Mouse (Mus musculus) cerebellum, adult (tissue): ENCODE measurements around the gene Ghrl.
"Not testable (repeated sequence)": the region's sequence is repeated elsewhere in the genome, so short reads cannot be mapped to it uniquely, and the experiment has no call there.

Experiments used
- ATAC-seq: cut with Nextera tagmentation; 2 replicates; pipeline ENCODE4 v1.9.2; 2017; ENCODE audit warnings: mild to moderate bottlenecking, moderate library complexity, mixed read lengths; ENCODE audit not compliant: insufficient number of reproducible peaks, low FRiP score, low TSS enrichment

The Ghrl gene

DNA sequence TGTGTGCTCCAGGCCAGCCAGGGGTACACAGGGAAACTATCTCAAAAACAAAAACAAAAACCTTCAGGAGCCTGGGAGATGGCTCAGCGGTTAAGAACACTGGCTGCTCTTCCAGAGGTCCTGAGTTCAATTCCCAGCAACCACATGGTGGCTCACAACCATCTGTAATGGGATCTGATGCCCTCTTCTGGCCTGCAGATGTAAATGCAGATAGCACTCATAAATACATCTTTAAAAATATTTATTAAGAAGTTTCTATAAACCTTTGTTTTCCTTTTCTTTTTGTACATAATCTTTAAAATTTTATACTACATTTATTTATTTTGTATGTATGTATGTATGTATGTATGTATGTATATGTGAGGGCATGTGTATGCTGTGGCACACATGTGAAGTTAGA is 47.7 kb downstream of the Ghrl start:
- ATAC-seq: not testable (repeated sequence)

DNA sequence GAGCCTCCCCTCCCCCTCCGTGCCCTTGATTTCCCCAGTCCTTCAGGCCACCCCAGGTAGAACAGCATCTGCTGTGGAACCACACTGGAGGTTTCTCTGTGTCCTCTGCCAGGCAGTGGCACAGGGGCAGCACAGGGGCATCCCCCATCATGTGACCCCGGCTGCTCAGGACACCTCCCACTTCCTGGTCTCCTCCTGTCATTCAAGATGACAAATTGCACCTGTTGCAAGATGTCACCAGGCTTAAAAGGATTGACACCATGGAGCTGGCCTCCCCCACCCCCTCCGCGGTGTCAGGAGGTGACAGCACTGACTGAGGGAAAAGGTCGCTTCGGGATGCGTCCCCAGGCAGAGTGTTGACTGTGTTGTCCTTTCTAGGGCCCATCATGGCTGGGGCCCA is 49.9 kb downstream of the Ghrl start:
- ATAC-seq: no peak

DNA sequence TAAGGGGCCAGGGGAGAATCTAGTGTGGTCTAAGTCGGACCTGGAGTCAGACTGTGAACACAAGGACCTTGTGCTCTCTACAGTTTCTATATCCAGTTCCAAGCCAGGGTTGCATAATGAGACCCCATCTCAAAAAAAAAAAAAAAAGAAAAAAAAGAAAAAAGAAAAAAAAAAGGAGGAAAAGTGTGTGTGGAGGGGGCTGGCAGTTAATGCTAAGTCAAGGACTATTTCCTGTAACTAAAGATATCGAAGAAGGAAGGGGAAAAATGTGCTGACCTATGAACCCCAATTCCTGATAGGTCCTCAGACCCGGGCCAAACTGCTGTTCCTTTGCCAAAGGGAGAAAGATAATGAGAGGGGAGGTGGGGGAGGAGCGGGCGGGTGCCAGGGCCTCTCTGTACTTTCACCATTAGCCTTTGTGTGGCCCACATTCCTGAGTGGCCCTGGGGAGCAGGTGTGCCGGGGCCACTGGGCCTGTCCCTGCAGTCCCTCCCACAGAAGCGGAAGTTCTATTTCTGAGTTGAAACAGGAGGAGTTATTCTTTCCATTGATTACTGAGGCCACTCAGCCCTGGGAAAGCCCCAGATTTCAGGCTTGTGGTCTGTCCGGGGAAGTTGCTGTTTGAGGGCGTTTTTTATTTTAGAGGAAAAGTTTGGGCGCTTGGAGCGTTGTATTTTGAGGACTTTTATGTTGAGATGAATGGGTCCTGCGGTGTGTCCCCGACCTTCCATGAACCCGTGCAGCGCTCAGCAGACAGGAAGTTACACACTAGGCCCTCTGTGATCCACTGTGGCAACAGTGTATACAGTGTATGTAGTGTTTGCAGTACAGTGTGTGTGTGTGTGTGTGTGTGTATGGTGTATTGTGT is 51.2 kb downstream of the Ghrl start:
- ATAC-seq: no peak

DNA sequence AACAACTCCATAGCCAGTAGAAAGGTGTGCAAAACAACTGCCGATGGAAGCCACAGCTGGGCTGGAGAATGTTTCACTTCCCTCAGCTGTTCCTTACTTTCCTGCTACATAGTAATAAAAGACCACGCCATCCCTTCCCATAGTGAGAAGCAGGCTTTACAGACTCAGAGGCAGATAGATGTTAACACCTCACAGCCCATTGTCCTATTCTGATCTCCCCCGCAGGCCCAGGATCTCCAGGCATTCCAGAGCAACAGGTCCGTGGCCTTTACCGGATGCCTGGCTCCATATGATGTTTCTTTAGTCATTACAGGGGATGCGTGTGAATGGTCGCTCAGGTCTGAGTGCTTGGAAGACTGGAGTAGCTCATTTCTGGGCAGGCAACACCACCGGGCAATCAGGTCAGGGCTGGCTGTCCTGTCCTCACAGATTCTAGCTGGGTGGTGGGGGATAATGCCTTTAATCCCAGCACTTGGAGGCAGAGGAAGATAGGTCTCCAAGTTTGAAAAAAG is 52.0 kb downstream of the Ghrl start:
- no peak for ATAC-seq
